Mouse (Mus musculus) kidney, adult 11 months (tissue): ENCODE measurements at regions not wholly inside any gene's neighbourhood (a gene's known extent, or its start where the extent isn't known, plus 50 kb on each side); places are given as distances from the start of the nearest gene placed in this dataset.

Experiments used
- DNase-seq: peaks from one replicate; pipeline ENCODE4 v3.0.0; 2022

DNA sequence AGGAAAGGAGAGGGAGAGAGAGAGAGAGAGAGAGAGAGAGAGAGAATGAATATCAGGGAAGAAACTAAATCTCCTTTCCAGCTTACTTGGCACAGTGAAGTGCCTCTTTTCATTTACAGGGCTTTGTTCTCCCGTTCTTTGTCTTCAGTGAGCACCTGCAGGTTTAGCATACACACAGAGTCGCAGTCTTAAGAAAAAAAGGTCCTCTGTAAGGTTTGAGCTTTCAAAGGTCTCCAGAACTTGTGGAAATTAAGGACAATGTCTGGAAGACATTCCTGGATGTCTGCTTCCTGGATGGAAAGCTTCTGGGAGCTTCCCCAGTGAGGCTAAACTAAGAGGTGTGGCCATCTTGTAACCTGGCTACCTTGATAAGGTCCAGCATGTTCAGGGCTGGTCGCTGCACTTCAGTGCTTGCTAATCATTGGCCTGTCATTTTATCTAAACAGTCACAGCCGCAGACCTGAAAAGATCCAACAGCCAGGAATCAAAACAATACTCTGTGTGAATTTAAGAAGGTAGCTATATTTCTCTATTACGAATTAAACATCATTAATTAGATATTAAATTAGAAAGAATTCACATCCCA is 113.1 kb upstream of the Ralgapa2 start:
- no peak for DNase-seq

DNA sequence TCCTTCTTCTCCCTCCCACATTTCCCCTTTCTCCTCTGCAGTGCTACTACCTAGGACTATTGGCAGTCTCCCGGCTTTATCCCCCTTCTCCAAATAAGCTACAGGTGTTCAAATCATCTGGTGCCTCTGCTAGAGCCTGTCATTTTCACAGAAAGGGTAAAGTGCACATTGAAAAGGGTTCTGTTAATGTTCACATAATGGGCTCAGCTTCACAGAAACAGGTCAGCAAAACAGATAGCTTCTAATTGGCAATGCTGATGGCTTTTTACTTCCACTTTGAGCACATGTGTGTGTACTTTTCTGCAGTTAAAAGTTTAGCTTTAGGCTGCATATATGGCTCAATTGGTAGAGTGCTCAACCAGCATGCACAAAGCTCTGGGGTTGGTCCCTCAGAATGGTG is 114.4 kb upstream of the Ralgapa2 start:
- no peak for DNase-seq

DNA sequence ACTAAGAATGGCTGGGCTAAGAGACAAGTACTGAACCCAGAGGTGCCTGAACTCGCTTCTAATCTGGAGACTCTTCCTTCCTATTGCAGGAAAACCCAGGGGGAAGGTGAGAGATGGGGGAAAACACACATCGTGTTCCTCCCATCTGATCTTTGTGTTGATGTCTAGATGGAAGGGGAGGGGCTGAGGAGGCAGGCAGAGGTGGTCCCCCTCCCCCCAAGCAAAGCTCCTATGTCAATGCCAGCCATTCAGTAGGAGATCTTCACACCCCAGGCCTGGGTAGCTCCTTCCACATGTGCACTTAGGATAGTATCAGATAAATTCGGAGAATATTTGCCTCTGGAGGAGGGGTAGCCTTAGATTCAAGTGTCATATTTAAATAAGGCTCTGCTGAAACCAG is 118.0 kb upstream of the Ralgapa2 start:
- no peak for DNase-seq

DNA sequence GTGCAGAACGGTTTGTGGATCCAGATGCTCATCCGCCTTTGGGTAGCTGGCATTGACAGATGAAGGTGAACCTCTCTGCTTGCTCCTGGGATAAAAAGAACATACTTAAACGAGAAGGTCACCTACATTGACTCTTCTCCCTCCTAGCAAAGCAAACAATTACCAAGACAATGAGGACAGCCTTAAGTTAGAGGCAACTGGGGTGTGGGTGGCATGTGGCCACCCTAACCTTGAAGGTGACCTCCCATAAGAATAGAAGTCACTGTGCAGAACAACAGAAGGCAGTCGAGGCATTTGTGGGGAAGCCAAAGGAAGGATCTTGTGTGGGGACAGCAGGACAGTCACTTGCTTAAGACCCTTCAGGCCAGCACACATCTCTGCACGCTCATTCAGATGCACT is 119.0 kb upstream of the Ralgapa2 start:
- no peak for DNase-seq

DNA sequence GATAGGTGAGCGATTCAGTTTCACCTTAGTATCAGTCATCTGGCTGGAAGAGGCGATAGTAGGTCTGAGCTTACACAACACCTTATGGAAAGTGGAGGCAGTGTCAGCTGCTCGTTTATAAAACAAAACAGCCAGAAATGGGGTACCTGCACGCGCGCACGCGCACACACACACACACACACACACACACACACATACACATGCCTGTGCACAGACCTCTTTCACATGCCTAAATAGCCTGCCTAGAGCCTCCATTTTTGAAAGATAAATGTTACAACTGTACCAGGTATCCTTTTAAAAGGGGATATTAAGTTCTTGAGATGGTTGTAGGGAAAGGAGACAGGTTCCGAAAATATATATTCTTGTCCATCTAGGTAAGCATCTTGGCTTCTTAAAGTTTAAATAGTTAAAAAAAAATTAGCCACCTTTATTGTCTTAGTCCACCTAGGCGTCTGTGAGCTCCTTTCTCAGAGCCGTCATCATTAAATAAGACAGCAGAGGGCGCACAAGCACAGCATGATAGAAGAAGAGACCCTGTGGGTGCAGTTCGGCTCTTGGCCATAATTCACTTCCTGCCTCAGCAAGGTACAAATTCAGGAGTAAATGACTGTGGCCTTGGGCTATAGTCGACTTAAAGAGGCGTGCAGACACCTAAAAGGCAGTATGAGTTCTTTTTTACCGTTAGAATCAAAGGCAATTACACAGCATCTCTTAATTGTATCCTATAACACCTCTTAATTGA is 121.4 kb upstream of the Ralgapa2 start:
- DNase-seq: peak; percentile 31

DNA sequence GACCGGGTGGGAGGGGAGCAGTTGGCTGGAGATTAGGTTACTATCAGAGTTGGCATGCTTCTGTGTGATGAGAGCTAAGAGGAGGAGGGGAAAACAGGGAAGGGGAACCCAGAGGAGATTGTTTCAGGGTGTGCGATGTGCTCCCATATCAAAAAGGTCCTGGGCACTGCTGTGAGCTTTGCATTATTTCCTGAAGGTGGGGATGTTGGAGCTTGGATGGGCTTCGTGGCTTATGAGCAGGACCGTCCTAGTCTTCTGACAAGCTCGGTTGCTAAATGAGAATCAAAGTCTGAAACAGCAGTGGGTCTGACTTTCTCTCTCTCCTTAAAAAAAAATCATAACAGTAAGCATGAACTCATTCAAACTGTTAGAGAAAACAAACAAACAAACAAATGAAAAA is 125.4 kb upstream of the Ralgapa2 start:
- no peak for DNase-seq

DNA sequence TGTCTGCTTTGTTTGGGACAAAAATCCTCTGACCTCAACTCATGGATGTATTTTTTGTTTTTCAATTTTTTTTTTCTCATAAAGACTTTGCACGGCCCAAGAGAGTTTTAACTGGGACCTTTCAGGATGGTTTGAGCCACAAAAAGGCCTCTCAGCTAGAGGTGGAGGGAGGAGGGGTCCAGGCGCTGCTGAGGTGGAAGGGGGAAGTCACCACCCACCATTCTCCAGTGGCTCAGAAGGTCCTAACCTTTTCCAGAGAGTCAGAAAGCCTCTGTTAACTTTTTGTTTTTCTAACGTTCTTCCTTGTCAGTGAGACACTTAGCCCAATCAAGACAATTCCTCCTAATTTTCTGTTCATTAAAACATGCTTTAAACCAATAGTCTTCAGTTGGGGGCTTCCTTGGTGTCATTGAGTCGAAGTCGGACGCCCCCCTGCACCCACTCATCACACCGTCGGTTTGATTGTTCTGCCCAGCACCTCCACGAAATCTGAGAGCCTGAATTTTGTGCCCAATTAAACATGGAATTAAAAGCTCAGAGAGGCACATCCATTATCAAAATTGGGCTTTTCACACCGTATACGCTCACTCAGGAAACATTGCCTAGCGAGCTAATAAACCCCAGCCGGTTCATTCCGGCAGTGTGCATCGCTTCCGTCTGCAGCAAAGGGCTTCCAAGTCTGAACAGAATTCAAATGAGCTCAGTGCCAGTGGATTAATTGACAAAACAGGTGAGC is 134.3 kb upstream of the Ralgapa2 start:
- DNase-seq: no peak

DNA sequence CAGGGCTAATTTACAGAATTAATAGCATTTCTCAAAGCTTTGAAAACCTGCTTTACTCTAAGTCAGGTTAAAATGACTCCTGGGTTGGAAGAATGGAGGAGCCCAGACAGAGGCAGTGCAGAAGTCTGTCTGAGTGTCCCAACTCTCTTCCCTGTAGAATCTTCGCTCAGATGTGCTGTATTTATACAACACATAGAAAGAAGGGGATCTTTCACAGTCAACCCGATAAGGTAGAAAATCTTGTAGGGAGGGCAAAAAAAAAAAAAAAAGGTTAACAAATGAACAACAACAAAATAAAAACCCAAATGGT is 134.8 kb upstream of the Ralgapa2 start:
- no peak for DNase-seq

DNA sequence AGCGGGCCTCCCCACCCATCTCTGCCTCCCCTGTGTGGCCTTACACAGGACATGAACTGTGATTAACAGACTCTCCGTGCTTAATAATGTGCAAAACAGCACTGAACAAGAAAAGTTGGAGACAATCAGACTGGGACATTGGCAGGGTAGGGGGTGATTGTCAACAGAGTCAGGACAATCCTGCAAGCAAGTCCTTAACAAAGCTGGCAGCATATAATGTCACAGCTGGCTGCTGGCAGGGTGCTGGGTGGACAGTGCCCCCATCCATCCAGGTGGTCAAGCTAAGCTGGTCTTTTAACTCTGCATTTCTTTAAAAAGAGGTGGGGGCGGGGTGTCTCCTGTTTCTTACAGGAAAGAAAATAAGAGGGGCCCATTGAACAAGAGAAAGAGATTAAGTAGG is 149.2 kb upstream of the Ralgapa2 start:
- no peak for DNase-seq

DNA sequence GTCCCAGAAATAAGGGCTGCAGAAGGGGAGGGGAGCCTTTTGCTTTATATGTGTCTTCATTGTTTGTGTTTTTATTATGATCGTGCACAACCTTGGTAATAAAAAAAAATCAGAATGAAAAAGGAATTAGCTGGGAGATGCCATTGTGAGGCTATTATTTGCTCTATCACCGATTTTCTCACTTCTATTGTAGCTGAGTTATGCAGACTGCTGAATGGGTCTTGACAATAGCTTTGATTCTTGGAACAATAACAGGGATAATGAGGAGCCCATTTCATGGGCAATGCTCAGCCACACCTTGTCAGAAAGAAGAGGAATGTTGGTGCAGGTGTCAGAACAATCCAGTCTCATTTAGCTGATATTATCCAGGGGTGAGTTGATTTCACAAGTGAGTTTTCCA is 160.6 kb upstream of the Ralgapa2 start:
- DNase-seq: no peak

DNA sequence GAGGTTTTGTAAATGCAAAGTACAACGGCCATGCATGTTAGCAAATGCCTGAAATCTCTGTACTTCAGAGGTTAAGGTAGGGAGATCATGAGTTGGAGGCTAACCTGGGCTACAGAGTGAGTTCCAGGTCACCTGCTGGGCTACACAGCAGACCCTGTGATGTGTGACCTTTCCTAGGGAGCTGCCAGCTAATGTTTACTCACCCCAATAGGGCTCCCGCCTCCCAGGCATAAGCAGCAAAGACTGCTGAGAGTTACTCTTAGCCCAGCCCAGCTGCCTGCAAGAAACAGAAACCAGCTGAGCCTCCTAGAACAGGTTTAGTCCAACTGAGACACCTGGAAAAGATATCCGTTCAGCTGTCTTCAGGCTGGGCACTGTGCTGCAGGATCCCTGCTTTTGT is 169.8 kb upstream of the Ralgapa2 start:
- no peak for DNase-seq

DNA sequence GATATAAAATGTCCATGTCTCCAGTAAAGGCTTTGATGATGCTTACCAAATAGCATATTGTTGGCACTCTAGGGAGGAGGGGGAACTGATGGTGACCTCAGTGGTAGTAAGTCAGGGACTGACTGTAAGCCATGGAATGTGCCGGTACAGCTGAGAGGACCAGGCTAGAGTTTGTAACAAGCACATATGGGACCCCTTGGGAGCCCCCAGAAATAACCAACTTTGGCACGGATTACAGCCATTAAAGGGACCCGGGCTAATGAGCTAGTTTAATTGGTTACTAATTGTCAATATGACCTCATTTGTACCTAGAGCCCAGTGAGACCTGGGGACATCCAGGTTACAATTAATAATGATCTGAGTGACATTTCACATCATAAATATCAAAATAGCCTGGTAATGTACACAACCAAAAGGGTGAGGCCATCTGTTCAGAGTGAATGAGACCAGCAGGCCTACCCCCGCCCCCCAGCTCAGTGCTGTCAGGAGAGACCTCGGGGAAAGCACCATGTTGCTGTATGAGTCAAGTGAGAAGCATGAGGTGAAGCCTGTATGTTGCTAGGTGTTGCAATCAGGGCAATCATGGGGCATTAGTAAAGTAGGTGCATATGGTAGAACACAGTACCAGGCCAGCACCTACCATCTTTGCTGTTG is 169.7 kb upstream of the Kiz start:
- DNase-seq: no peak

DNA sequence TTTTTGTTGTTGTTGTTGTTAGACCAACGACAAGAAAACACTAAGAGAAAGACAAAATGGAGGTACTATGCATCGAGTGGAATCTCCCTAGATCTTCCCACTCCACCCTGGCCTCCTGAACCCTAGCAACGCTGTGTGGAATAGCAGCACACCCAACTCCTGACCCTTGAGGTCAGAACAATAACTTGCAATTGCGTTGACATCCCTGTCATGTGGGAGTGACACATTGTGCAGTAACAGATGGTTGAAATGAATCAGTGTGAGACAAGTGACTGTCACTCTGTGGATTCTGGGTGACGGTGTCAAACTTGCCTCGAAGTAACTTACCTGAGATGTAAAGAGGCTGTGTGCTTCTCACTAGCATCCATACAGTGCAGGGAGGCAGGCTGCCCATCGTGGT is 167.1 kb upstream of the Kiz start:
- no peak for DNase-seq

DNA sequence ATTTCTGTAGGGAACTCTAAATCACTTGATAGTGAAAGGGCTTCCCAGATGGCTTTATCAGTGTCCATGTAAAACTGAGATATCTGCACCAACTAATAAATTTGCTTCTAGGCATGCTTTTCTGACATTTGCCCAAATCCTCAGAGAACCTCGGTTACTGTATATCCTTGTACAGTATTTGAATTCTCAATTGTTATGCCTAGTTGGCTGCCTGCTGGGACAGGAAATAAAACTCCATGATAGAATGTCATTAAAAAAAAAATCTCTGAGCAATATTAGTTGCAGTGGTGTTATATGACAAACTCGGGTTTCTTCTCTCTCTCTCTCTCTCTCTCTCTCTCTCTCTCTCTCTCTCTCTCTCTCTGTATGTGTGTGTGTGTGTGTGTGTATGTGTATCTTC is 162.2 kb upstream of the Kiz start:
- DNase-seq: no peak

DNA sequence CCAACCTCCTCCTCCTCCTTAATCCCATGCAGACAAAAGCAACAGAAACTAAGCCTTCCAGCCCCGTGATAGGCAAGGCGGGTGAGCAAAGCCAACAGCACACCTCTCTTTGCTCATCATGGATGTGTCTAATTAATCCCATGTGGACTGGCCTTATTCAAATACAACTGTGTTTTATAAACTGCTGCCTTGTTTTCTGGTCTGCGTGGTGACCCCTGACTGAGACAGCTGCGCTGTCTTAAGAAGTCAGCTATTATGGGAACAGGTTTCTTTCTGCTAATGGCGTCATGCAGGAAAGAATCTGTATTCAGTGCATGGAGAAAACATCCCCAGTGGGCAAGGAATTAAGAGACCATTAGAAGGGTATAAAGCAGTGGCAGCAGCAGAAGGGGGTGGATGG is 161.6 kb upstream of the Kiz start:
- DNase-seq: no peak

DNA sequence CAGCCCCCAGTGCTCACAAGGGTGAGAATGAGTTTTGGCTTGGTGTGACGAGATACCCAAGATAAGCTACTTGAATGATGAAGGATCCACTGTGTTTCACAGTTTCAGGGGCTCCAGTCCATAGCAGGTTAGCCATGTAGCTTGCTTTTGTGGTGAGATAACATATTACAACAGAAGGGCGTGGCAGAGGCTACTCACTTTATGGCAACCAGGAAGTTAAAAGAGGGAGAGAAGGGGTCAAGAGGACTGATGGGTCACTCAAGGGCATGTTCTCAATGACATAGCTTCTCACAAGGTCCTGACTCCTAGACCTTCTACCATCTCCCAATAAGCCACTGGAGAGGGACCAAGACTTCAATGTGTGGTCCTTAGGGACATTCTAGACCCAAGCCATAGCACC is 159.4 kb upstream of the Kiz start:
- no peak for DNase-seq

DNA sequence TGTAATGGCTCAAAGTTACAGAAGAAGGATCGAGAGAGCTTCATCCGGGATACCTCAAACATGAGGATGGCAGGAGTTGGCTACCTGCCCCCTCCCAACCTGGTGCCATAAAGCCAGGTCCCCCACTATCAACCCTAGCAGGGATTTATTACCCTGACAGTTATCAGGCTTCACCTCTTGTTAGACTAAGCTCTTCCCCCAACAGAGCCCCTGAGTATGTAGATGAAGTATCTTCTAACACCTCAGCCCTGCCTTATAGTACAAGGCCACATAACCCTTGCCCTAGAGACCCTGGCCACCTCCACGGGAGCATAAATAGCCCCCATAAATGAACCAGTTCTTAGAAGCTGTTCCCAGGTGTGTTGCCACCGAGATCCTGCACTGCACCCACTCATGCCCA is 158.9 kb upstream of the Kiz start:
- no peak for DNase-seq

DNA sequence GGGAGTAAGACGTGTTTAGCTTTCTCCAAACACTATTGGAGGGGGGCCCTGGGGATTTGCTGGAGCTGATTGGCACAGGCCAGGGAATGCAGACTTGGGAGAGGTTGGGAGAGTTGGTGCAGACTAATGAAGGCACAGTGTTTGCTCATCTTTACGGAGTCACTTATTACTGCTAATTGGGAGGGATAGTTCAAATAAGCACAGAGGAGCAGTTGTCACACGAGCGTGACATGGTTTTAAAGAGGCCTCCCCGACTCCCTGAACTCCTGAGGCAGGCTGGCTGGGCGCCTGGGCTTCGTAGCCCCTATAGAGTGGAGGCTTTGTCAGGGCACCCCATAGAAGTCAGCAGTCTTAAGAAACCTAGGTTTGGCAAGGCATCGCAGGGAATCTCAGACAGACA is 145.0 kb upstream of the Kiz start:
- DNase-seq: no peak

DNA sequence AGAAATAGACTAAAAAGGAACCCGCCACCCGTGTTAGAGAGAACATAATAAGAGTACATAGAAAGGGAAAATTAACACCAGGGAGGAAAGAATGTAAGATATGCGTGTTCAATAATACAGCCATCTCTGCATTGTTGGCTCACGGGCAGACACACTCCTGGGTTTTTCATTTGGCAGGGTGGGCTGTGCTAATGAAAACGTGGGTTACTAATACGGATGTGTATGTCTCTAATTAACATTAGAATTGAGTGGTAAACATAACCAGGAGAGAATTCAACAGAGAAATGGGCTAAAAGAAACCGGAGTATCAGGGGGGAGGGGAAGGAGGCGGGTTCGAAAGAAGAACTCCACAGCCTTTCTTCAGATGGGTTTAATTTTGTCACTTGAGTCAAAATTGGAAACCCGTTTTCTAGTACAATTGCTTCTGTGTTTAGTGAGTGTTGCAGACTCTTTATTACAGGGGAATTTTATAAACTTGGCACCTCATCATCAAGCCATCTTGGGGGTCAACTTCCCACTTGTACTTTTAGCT is 134.4 kb upstream of the Kiz start:
- DNase-seq: no peak

DNA sequence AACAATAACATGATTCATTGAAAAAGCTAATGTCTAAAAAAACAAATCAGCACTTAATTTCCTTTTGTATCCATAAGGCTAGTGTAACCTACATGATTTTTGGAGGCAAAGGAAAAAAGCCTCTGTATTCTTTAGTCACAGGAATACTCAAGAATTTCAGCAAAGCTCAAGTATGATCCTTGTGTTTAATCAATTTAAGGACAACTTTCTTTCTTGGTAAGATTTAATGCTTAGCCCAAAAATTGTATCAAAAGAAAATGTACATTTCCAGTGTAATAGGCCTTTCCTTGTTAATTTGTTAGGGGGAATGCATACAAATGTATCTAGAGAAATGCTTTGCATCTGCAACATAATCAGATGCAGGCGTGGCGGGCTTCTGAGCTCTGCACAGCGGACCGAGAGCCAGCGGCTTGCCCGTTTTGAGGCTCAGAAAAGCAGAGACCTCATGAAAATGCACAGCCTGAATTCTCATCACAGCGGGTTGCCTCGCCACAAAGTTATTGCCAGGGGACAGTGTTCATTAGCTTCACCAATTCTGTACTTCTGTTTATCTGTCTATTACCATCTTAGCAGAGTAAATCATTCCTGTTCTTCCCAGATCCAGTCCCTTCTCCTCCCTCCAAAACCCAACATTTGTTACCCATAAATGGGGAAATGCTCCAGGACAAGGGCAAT is 133.2 kb upstream of the Kiz start:
- DNase-seq: no peak

DNA sequence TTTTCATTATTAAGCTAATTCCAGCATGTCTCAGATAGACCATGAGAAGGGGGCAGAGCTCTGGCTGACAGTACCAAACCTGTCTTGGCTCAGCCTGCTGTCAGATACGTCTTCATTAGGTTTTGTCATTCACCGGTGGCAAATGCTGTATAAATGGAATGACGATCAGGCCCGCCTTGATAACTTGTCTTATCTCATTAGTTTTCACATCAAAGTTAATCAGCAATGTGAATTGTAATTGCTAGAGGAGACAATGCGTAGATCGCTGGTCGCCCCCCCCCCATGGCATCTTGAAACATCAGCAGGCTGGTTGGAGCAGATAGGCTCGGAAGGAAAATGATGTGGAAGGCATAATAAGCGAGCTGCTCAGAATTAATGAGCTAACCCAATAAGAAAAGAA is 132.5 kb upstream of the Kiz start:
- no peak for DNase-seq

DNA sequence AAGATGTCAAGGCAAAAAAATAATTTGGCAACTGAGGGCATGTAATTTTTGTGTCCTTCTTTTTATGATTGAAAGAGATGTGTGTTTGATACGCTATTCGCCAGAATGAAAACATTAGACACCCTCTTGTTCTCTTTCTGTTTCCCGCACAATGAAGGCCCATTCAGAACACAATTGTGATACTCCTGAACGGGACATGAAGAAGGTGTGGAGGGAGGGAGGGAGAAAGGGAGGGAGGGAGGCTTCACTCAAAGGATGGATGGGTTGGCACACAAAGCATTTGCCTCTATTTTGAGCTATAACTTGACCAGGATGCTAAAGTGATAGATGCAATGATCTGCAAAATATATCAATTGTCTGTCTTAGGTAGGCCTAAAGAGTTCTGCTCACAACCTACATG is 132.0 kb upstream of the Kiz start:
- DNase-seq: no peak

DNA sequence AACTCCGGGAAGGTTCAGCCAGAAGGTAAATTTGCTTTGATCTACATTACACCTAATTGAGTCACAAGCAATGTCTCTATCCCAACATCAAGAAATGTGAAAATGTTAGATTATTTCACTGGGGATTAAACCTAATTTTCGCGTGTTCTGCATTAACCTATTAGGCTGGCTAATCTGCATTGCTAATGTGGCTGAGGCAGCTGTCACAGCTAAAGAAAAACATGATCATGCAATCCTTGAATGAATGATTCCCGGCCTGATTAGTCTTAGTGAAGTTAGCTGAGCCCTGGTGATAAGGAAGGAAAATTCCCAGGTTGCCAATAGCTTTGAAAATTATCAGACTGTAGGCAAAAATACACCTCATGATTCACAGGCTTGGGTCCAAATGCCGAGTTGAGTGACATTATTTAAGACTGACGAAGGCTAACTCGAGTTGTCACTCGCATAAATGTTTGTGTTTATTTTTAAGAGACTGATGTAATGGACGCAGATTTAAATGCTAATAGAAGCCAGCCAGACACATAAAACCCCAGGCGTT is 131.5 kb upstream of the Kiz start:
- DNase-seq: no peak
